Mouse (Mus musculus): ENCODE data around the gene Sepsecs.

DNA sequence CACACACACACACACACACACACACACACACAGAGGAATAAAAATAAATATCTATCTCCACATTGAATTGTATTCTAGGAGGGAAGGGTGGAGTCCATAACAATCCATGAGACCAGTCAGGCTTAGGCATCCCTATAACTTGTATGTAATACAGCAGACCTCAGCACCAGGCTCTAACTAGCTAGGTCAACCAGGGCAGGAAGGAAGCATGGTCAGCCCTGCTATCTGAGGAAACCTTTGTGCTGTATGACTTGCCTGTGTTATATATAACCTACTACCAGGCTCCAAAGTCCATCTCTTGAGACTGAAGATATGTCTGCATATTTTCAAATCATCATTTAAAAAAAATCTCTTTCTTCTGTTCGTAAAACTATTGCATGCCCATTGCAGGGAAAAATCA, 27.8 kb upstream of the Sepsecs start:
- TF ChIP-seq POLR2A (IDR thresholded peaks at IDR 0.05; ENCODE audit: insufficient read depth, low read depth, low read length) (no peak), CTCF (IDR thresholded peaks at IDR 0.05; ENCODE audit: insufficient read depth, low read depth, low read length) (no peak)

Measured in olfactory bulb, adult 2 months (tissue).